Mouse (Mus musculus): ENCODE measurements around the gene Srgap1.

Gene Srgap1

GRCm38 (mm10) chr10:122016631-122017030, 30.5 kb downstream of the Srgap1 start:
- no peak for DNase-seq (ENCODE audit: low spot score)

GRCm38 (mm10) chr10:122012321-122012720, 34.8 kb downstream of the Srgap1 start:
- DNase-seq (ENCODE audit: low spot score): no peak

GRCm38 (mm10) chr10:122008731-122009391, 38.3 kb downstream of the Srgap1 start:
- DNase-seq (ENCODE audit: low spot score): peak; percentile 48

GRCm38 (mm10) chr10:122008370-122008730, 38.8 kb downstream of the Srgap1 start:
- DNase-seq (ENCODE audit: low spot score): no peak

- DNase-seq (ENCODE audit: low spot score): no peak
These were observed 40.5 kb downstream of the Srgap1 start for GRCm38 (mm10) chr10:122006606-122007005.

GRCm38 (mm10) chr10:122006151-122006550, 41.0 kb downstream of the Srgap1 start:
- DNase-seq (ENCODE audit: low spot score): no peak

- no peak for DNase-seq (ENCODE audit: low spot score)
These were observed 41.6 kb downstream of the Srgap1 start for GRCm38 (mm10) chr10:122005560-122005959.

GRCm38 (mm10) chr10:122002930-122003329, 44.2 kb downstream of the Srgap1 start:
- no peak for DNase-seq (ENCODE audit: low spot score)

GRCm38 (mm10) chr10:121998806-121999205, 48.3 kb downstream of the Srgap1 start:
- DNase-seq (ENCODE audit: low spot score): no peak

- DNase-seq (ENCODE audit: low spot score): no peak
These were observed 50.6 kb downstream of the Srgap1 start for GRCm38 (mm10) chr10:121996500-121996899.

GRCm38 (mm10) chr10:121995448-121995847, 51.7 kb downstream of the Srgap1 start:
- no peak for DNase-seq (ENCODE audit: low spot score)

- DNase-seq (ENCODE audit: low spot score): peak; percentile 60
These were observed 52.5 kb downstream of the Srgap1 start for GRCm38 (mm10) chr10:121994660-121995059.

GRCm38 (mm10) chr10:121992609-121993008, 54.5 kb downstream of the Srgap1 start:
- peak; percentile 38 for DNase-seq (ENCODE audit: low spot score)

- DNase-seq (ENCODE audit: low spot score): no peak
These were observed 60.1 kb downstream of the Srgap1 start for GRCm38 (mm10) chr10:121986997-121987396.

GRCm38 (mm10) chr10:121984887-121985286, 62.2 kb downstream of the Srgap1 start:
- no peak for DNase-seq (ENCODE audit: low spot score)

GRCm38 (mm10) chr10:121983993-121984610, 63.0 kb downstream of the Srgap1 start:
- DNase-seq (ENCODE audit: low spot score): no peak

- no peak for DNase-seq (ENCODE audit: low spot score)
These were observed 71.8 kb downstream of the Srgap1 start for GRCm38 (mm10) chr10:121975330-121975729.

- no peak for DNase-seq (ENCODE audit: low spot score)
These were observed 72.5 kb downstream of the Srgap1 start for GRCm38 (mm10) chr10:121974591-121974990.

- no peak for DNase-seq (ENCODE audit: low spot score)
These were observed 73.8 kb downstream of the Srgap1 start for GRCm38 (mm10) chr10:121973281-121973680.

- DNase-seq (ENCODE audit: low spot score): no peak
These were observed 74.7 kb downstream of the Srgap1 start for GRCm38 (mm10) chr10:121972249-121972892.

- peak; percentile 20 for DNase-seq (ENCODE audit: low spot score)
These were observed 75.5 kb downstream of the Srgap1 start for GRCm38 (mm10) chr10:121971658-121972057.

- DNase-seq (ENCODE audit: low spot score): peak; percentile 25
These were observed 76.2 kb downstream of the Srgap1 start for GRCm38 (mm10) chr10:121970912-121971311.

- DNase-seq (ENCODE audit: low spot score): no peak
These were observed 83.0 kb downstream of the Srgap1 start for GRCm38 (mm10) chr10:121964114-121964513.
